Mouse (Mus musculus) ES-Bruce4 (cell line): ENCODE measurements around the gene St3gal2.

ENCODE experiments used
- CTCF ChIP-seq: IDR thresholded peaks from one replicate; pipeline ENCODE4 v1.8.1; 2011; ENCODE audit warnings: low read depth, low read length
- EP300 ChIP-seq: IDR thresholded peaks from 2 replicates; pipeline ENCODE4 v1.6.1; 2011; ENCODE audit warnings: low read depth, low read length; ENCODE audit not compliant: insufficient read depth
- POLR2A ChIP-seq: IDR thresholded peaks from one replicate; pipeline ENCODE4 v1.8.1; 2011; ENCODE audit warnings: low read length; ENCODE audit not compliant: insufficient read depth

DNA sequence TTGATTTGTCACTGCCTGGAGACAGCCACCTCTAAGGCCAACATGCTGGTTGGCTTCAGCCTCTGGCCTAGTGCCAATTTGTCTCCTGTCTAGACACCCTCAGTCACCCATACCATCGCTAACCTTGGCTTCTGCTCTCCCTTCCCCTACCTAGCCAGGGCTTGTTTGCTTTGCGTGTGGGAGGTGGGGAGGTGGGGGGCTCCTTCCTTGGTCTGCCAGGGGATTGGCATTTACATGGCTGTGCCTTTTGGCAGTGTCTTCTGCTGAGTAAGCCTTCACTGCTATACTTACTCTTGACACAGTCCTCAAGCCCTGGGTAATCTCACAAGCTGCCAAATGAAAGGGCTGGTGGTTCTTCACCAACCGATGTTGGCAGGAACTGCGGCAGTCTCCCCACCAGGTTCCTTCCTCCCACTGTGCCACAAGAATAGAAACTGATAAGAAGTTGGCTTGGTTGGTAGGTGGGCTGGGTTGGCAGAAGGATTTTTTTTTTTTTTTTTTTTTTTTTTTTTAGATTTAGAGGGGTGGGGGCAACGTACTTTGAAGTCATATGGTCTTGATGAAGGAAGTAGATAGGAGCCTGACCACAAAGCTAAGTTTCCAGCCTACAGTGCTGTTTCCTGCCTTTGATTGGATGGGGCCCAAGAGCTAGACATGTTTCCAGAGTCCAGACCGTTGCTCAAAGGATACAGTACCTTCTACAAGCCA is 19.3 kb downstream of the St3gal2 start:
- TF ChIP-seq POLR2A, result no peak
- TF ChIP-seq EP300, result no peak
- TF ChIP-seq CTCF, result no peak
